Mouse (Mus musculus): ENCODE data around the gene Ubald1.

The Ubald1 gene

GRCm38 (mm10) chr16:4877195-4877594 is 2.9 kb downstream of the Ubald1 start:
- in situ Hi-C loops (cut with MboI; ENCODE audit: unreplicated experiment in 2 of 2), result no loop called here

- in situ Hi-C loops (cut with MboI; ENCODE audit: unreplicated experiment in 2 of 2), result no loop called here
Observed at GRCm38 (mm10) chr16:4876033-4876680, 4.0 kb downstream of the Ubald1 start.

- in situ Hi-C loops (cut with MboI; ENCODE audit: unreplicated experiment in 2 of 2), result no loop called here
Observed at GRCm38 (mm10) chr16:4875198-4876032, 4.7 kb downstream of the Ubald1 start.

- in situ Hi-C loops (cut with MboI; ENCODE audit: unreplicated experiment in 2 of 2), result no loop called here
Observed at GRCm38 (mm10) chr16:4871926-4872325, 8.2 kb downstream of the Ubald1 start.

GRCm38 (mm10) chr16:4870490-4870889 is 9.6 kb downstream of the Ubald1 start:
- in situ Hi-C loops (cut with MboI; ENCODE audit: unreplicated experiment in 2 of 2), result no loop called here

GRCm38 (mm10) chr16:4866101-4866695 is 13.9 kb downstream of the Ubald1 start:
- in situ Hi-C loops (cut with MboI; ENCODE audit: unreplicated experiment in 2 of 2), result loop anchor here (5.0 to 10.0 kb wide), 2 partner anchors 46 to 49 kb away; no protein-coding TSS in a partner anchor

- in situ Hi-C loops (cut with MboI; ENCODE audit: unreplicated experiment in 2 of 2), result loop anchor here in 1 of 2 experiments (10.0 kb wide), 1 partner anchor 51 kb away; no protein-coding TSS in a partner anchor
Observed at GRCm38 (mm10) chr16:4863742-4864141, 16.4 kb downstream of the Ubald1 start.

GRCm38 (mm10) chr16:4862863-4863483 is 17.1 kb downstream of the Ubald1 start:
- in situ Hi-C loops (cut with MboI; ENCODE audit: unreplicated experiment in 2 of 2), result loop anchor here in 1 of 2 experiments (10.0 kb wide), 1 partner anchor 52 kb away; no protein-coding TSS in a partner anchor

GRCm38 (mm10) chr16:4861392-4861791 is 18.7 kb downstream of the Ubald1 start:
- in situ Hi-C loops (cut with MboI; ENCODE audit: unreplicated experiment in 2 of 2), result loop anchor here in 1 of 2 experiments (10.0 kb wide), 1 partner anchor 53 kb away; no protein-coding TSS in a partner anchor

GRCm38 (mm10) chr16:4855046-4855650 is 25.0 kb downstream of the Ubald1 start:
- in situ Hi-C loops (cut with MboI; ENCODE audit: unreplicated experiment in 2 of 2), result no loop called here

- in situ Hi-C loops (cut with MboI; ENCODE audit: unreplicated experiment in 2 of 2), result no loop called here
Observed at GRCm38 (mm10) chr16:4850938-4851628, 29.0 kb downstream of the Ubald1 start.

- in situ Hi-C loops (cut with MboI; ENCODE audit: unreplicated experiment in 2 of 2), result no loop called here
Observed at GRCm38 (mm10) chr16:4850361-4850760, 29.8 kb downstream of the Ubald1 start.

GRCm38 (mm10) chr16:4848090-4848489 is 32.0 kb downstream of the Ubald1 start:
- in situ Hi-C loops (cut with MboI; ENCODE audit: unreplicated experiment in 2 of 2), result no loop called here

GRCm38 (mm10) chr16:4847041-4847440 is 33.1 kb downstream of the Ubald1 start:
- in situ Hi-C loops (cut with MboI; ENCODE audit: unreplicated experiment in 2 of 2), result no loop called here

- in situ Hi-C loops (cut with MboI; ENCODE audit: unreplicated experiment in 2 of 2), result no loop called here
Observed at GRCm38 (mm10) chr16:4840231-4840630, 39.9 kb downstream of the Ubald1 start.

GRCm38 (mm10) chr16:4839552-4839951 is 40.6 kb downstream of the Ubald1 start:
- in situ Hi-C loops (cut with MboI; ENCODE audit: unreplicated experiment in 2 of 2), result no loop called here

- in situ Hi-C loops (cut with MboI; ENCODE audit: unreplicated experiment in 2 of 2), result no loop called here
Observed at GRCm38 (mm10) chr16:4837631-4838030, 42.5 kb downstream of the Ubald1 start.

GRCm38 (mm10) chr16:4835191-4835590 is 44.9 kb downstream of the Ubald1 start, which contains the start of gene 4930562C15Rik:
Gene 4930562C15Rik, plus strand, starts transcription at chr16:4835416.
- in situ Hi-C loops (cut with MboI; ENCODE audit: unreplicated experiment in 2 of 2), result no loop called here

- in situ Hi-C loops (cut with MboI; ENCODE audit: unreplicated experiment in 2 of 2), result no loop called here
Observed at GRCm38 (mm10) chr16:4833858-4834257, 46.3 kb downstream of the Ubald1 start.
